Mouse (Mus musculus): ENCODE measurements around the gene Trmt44. TPM values are rescaled to one million over a fixed set of nuclear protein-coding genes. Genes with fewer than 3 reads are reported as not detected.
"Not testable (repeated sequence)": the region's sequence is repeated elsewhere in the genome, so short reads cannot be mapped to it uniquely, and the experiment has no call there.

Gene Trmt44
- polyA plus RNA-seq, 1 experiment: 1.2 TPM

- H3K4me1 ChIP-seq: no peaks in the 10 kb centered on the region
- TF ChIP-seq GATA1 (IDR thresholded peaks at IDR 0.05; ENCODE audit: borderline replicate concordance, low read length) (no peak), FLI1 (IDR thresholded peaks at IDR 0.05; ENCODE audit: low read length) (no peak)
- H3K9me3 ChIP-seq: peaks cover 15% of the 10 kb centered on the region
- H3K27me3 ChIP-seq (replicated peaks): no peaks in the 10 kb centered on the region
- H3K4me3 ChIP-seq (replicated peaks): no peak overlapping the region
- H3K36me3 ChIP-seq (replicated peaks; ENCODE audit: low read length): peaks cover 98% of the 10 kb centered on the region
Measured at GRCm38 (mm10) chr5:35592824-35593223, 18.0 kb upstream of the Trmt44 start.

DNA sequence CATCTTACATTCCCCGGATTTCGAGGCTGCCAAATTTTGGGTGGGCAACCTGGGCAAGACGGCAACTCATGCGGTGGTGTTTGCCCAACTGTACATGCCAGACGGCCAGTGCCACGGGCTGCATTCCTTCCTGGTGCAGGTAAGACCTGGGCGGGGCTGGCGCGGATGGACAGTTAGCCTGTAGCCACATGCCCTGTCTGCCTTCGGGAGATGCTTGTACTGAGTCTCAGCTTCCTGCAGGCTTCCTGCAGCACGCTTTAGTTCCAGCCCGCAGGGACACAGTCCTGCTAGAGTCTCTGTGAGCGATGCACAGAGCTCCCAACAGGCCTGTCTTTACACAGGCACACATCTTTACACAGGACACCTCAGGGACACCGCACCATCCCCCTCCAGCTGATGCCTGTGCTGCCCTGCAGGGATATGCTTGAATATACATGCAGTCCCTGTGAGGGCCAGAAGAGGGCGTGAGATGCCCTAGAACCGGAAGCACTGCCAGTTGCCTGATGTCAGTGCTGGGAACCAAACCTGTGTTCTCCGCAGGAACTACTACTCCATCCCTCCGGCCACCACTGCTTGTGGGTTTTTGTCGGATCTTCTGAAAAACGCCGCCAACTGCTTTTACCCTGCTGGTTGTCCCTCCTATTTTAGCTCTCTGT, 17.3 kb upstream of the Trmt44 start:
- H3K4me1 ChIP-seq: no peaks in the 10 kb centered on the region
- no peak overlapping the region for H3K4me3 ChIP-seq (replicated peaks)
- TF ChIP-seq GATA1 (IDR thresholded peaks at IDR 0.05; ENCODE audit: borderline replicate concordance, low read length) (no peak), FLI1 (IDR thresholded peaks at IDR 0.05; ENCODE audit: low read length) (no peak)
- H3K27me3 ChIP-seq (replicated peaks): no peaks in the 10 kb centered on the region
- peaks cover 98% of the 10 kb centered on the region for H3K36me3 ChIP-seq (replicated peaks; ENCODE audit: low read length)
- peaks cover 14% of the 10 kb centered on the region for H3K9me3 ChIP-seq

DNA sequence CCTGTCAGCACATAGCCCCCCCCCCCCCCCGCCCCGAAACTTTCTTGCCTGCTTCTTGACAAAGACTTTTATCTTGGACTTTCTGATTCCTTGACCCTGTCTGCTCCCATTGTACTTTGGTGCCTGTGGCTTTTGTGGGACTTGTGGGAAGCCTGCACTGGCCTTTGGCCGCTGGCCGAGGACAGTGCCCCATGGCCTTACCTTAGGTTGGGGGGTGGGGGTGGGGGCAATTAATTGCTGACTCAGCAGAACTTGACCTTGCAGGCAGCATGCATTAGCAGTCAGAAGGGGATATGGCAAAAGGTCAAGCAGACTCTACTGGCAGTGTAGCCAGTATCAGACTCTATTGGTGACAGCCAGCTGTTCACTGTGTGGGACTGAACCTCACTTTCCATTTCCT, 16.6 kb upstream of the Trmt44 start:
- no peak for TF ChIP-seq FLI1 (IDR thresholded peaks at IDR 0.05; ENCODE audit: low read length)
- TF ChIP-seq GATA1 (IDR thresholded peaks at IDR 0.05; ENCODE audit: borderline replicate concordance, low read length): no peak
- Histone ChIP-seq H3K4me1 (no peaks in the 10 kb centered on the region), H3K9me3 (peaks cover 14% of the 10 kb centered on the region), H3K36me3 (replicated peaks; ENCODE audit: low read length) (peaks cover 98% of the 10 kb centered on the region), H3K4me3 (replicated peaks) (no peak overlapping the region), H3K27me3 (replicated peaks) (no peaks in the 10 kb centered on the region)

- not testable (repeated sequence) for H3K9me3 ChIP-seq; H3K27me3 ChIP-seq (replicated peaks); H3K4me3 ChIP-seq (replicated peaks)
- Histone ChIP-seq H3K36me3 (replicated peaks; ENCODE audit: low read length) (peaks cover 48% of the 10 kb centered on the region), H3K4me1 (peaks cover 46% of the 10 kb centered on the region)
Measured at GRCm38 (mm10) chr5:35584259-35584658, 9.4 kb upstream of the Trmt44 start.

GRCm38 (mm10) chr5:35583221-35583783, 8.4 kb upstream of the Trmt44 start:
- no peak for TF ChIP-seq GATA1 (IDR thresholded peaks at IDR 0.05; ENCODE audit: borderline replicate concordance, low read length)
- Histone ChIP-seq H3K4me1 (peaks cover 56% of the 10 kb centered on the region), H3K9me3 (no peaks in the 10 kb centered on the region), H3K36me3 (replicated peaks; ENCODE audit: low read length) (peaks cover 39% of the 10 kb centered on the region), H3K4me3 (replicated peaks) (peak overlapping the region; percentile 93), H3K27me3 (replicated peaks) (no peaks in the 10 kb centered on the region)

DNA sequence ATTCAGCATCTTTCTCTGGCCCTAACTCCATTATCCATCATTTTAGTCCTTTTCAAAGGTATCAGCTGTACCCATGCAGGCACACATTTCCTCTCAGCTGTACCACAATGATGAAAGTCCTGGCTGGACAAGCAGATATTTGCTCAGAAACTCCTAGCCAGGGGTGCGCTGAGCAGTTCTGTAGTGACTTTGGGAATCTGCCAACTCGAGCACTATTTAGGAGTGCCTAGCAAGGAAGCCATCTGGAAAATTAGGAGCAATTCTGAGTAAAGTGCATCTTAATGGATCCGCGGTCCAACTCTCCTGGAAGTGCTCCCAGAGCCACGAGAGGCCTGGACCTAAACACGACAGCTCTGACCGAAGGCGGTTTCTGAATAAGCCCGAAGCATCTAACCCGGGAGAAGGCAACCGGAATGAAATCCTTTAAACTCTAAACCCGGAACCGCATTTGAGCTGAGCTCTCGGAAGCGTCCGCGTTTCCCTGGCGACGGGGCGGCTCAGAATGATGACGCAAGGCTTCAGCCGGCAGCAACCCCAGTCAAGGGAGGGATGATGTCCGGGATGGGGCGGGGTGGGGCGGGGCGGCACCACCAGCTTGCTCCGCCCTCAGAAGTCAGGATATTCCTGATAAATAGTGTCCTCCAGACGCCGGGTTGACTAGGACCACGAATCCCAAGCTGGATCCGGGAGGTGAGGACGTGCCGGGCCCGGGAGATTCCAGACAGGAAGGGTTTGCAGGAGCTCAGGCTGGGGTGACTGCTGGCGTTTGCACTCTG, 7.8 kb upstream of the Trmt44 start, which contains the start of gene Acox3:
TSS of gene Acox3 (plus strand) at position 596 of the 776 bp plus-strand sequence.
- no peaks in the 10 kb centered on the region for H3K9me3 ChIP-seq
- peak within 1 kb of the TSS; percentile 93 for H3K4me3 ChIP-seq (replicated peaks)
- H3K36me3 ChIP-seq (replicated peaks; ENCODE audit: low read length): peaks cover 32% of the 10 kb centered on the region
- no peaks in the 10 kb centered on the region for H3K27me3 ChIP-seq (replicated peaks)
- TF ChIP-seq GATA1 (IDR thresholded peaks at IDR 0.05; ENCODE audit: borderline replicate concordance, low read length) (no peak), FLI1 (IDR thresholded peaks at IDR 0.05; ENCODE audit: low read length) (no peak)
- H3K4me1 ChIP-seq: peaks cover 62% of the 10 kb centered on the region

GRCm38 (mm10) chr5:35580156-35580922, 5.5 kb upstream of the Trmt44 start:
- Histone ChIP-seq H3K27me3 (replicated peaks) (no peaks in the 10 kb centered on the region), H3K4me1 (peaks cover 74% of the 10 kb centered on the region), H3K4me3 (replicated peaks) (peak overlapping the region; percentile 30), H3K36me3 (replicated peaks; ENCODE audit: low read length) (peaks cover 10% of the 10 kb centered on the region), H3K9me3 (no peaks in the 10 kb centered on the region)
- TF ChIP-seq GATA1 (IDR thresholded peaks at IDR 0.05; ENCODE audit: borderline replicate concordance, low read length) (no peak), FLI1 (IDR thresholded peaks at IDR 0.05; ENCODE audit: low read length) (no peak)

- Histone ChIP-seq H3K36me3 (replicated peaks; ENCODE audit: low read length) (peaks cover under 1% of the 10 kb centered on the region), H3K27me3 (replicated peaks) (no peaks in the 10 kb centered on the region), H3K4me3 (replicated peaks) (peak overlapping the region; percentile 28), H3K9me3 (no peaks in the 10 kb centered on the region), H3K4me1 (peaks cover 76% of the 10 kb centered on the region)
- TF ChIP-seq GATA1 (IDR thresholded peaks at IDR 0.05; ENCODE audit: borderline replicate concordance, low read length) (no peak), FLI1 (IDR thresholded peaks at IDR 0.05; ENCODE audit: low read length) (no peak)
Measured at GRCm38 (mm10) chr5:35579247-35579893, 4.5 kb upstream of the Trmt44 start.

- H3K9me3 ChIP-seq: no peaks in the 10 kb centered on the region
- H3K36me3 ChIP-seq (replicated peaks; ENCODE audit: low read length): peaks cover 5% of the 10 kb centered on the region
- H3K27me3 ChIP-seq (replicated peaks): no peaks in the 10 kb centered on the region
- TF ChIP-seq GATA1 (IDR thresholded peaks at IDR 0.05; ENCODE audit: borderline replicate concordance, low read length) (no peak), FLI1 (IDR thresholded peaks at IDR 0.05; ENCODE audit: low read length) (no peak)
- H3K4me1 ChIP-seq: peaks cover 79% of the 10 kb centered on the region
- H3K4me3 ChIP-seq (replicated peaks): peak overlapping the region; percentile 14
Measured at GRCm38 (mm10) chr5:35578411-35578810, 3.5 kb upstream of the Trmt44 start.

Measured in megakaryocyte, embryonic 14.5 days (primary cell).